19 mouse cellular contexts compared by ENCODE assay signal in the genomic region with DNA sequence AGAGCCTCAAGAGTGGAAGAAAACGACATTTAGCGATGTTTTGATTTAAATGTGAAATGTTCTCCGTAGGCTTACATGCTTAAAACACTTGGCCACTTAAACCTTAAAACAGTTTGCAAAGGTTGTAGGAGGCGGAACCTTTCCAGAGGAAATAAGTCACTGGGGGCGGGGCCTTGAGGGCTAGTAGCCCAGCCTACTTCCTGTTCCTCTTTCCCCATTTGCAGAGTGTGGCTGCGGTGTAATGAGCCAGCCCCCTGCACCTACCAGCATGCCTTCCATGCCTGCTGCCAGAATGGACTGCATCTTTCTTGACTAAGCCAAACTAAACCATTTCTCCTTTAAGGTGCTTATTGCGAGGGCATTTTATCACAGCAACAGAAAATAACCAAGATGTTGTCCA.
A peak's percentile ranks its signal among the peaks of the same experiment; 100 is the strongest.
DNase-seq lines count a peak whose midpoint lies in the region; TF ChIP-seq lines count a peak whose summit lies in the region.
"Had no signal": no experiment of that assay in that cellular context is flagged by ENCODE, and none has a peak within 500 bp of the region (broad histone marks: within the 10 kb centered on the region; RNA-seq: fewer than 3 reads in every experiment).

No protein-coding gene starts in this region.

- no peak overlapping the region for H3K9ac ChIP-seq in MEL (ENCODE audit: control insufficient read depth, low read depth, low read length, poor library complexity, severe bottlenecking)
- H3K9ac ChIP-seq: embryonic facial prominence, embryonic 15.5 days; forebrain, postnatal 0 days; heart, embryonic 13.5 days had no signal

- no peaks in the 10 kb centered on the region for H3K9me3 ChIP-seq in MEL (replicated peaks; ENCODE audit: insufficient read depth, low read length)
- H3K9me3 ChIP-seq in hindbrain, embryonic 10.5 days, result no peaks in the 10 kb centered on the region
- H3K9me3 ChIP-seq: embryonic facial prominence, embryonic 15.5 days; heart, embryonic 13.5 days; limb, embryonic 10.5 days had no signal

- no peak for TF ChIP-seq EP300 in MEL (IDR thresholded peaks at IDR 0.05; ENCODE audit: low read depth in 1 of 2, low read length in 2 of 2)

- TF ChIP-seq POLR2A in MEL (IDR thresholded peaks at IDR 0.05; ENCODE audit: control insufficient read depth in 1 of 2, insufficient read depth in 1 of 2, low read depth in 1 of 2, low read length in 2 of 2, poor library complexity in 1 of 2), result no peak

- TF ChIP-seq RAD21 in MEL (IDR thresholded peaks at IDR 0.05; ENCODE audit: low read depth, low read length), result no peak

- no peaks in the 10 kb centered on the region for H3K36me3 ChIP-seq in MEL (ENCODE audit: control insufficient read depth in 1 of 2, insufficient read depth in 2 of 2, low read length in 2 of 2)
- H3K36me3 ChIP-seq in hindbrain, embryonic 10.5 days, result no peaks in the 10 kb centered on the region
- H3K36me3 ChIP-seq: embryonic facial prominence, embryonic 15.5 days; heart, embryonic 13.5 days; limb, embryonic 10.5 days had no signal

- TF ChIP-seq CTCF in MEL (IDR thresholded peaks at IDR 0.05 in 2 of 3, conservative IDR thresholded peaks at IDR 0.05 in 1 of 3; ENCODE audit: control insufficient read depth in 1 of 3, insufficient read depth in 1 of 3, low read depth in 2 of 3, low read length in 3 of 3, poor library complexity in 1 of 3, severe bottlenecking in 1 of 3), result no peak

- H3K27ac ChIP-seq in MEL (ENCODE audit: control insufficient read depth, low read depth, low read length), result no peak overlapping the region
- H3K27ac ChIP-seq in hindbrain, embryonic 10.5 days, result no peak overlapping the region
- H3K27ac ChIP-seq: embryonic facial prominence, embryonic 15.5 days; heart, embryonic 13.5 days; limb, embryonic 10.5 days had no signal

- H3K27me3 ChIP-seq in MEL (ENCODE audit: control insufficient read depth in 1 of 2, insufficient read depth in 2 of 2, low read length in 2 of 2), result no peaks in the 10 kb centered on the region
- H3K27me3 ChIP-seq in hindbrain, embryonic 10.5 days (ENCODE audit: insufficient read depth, poor library complexity, severe bottlenecking), result no peaks in the 10 kb centered on the region
- H3K27me3 ChIP-seq: embryonic facial prominence, embryonic 15.5 days; heart, embryonic 13.5 days had no signal

- no peaks in the 10 kb centered on the region for H3K79me2 ChIP-seq in MEL (ENCODE audit: control insufficient read depth, insufficient read depth, low read length, poor library complexity)

- H3K4me3 ChIP-seq in MEL (ENCODE audit: control insufficient read depth in 1 of 2, insufficient read depth in 1 of 2, low read depth in 2 of 2, low read length in 2 of 2), result no peak overlapping the region
- no peak overlapping the region for H3K4me3 ChIP-seq in hindbrain, embryonic 10.5 days
- H3K4me3 ChIP-seq: embryonic facial prominence, embryonic 15.5 days; heart, embryonic 13.5 days; limb, embryonic 10.5 days had no signal

- WGBS in hindbrain, embryonic 10.5 days, result 89% methylated on average over 7 of the region's 7 CpGs

- H3K4me1 ChIP-seq in MEL (ENCODE audit: control insufficient read depth in 1 of 2, insufficient read depth in 2 of 2, low read length in 2 of 2), result no peaks in the 10 kb centered on the region
- H3K4me1 ChIP-seq in hindbrain, embryonic 10.5 days (replicated peaks), result 0 out of 2 replicates have a peak, but pooled peaks cover 6% of the 10 kb centered on the region
- H3K4me1 ChIP-seq: embryonic facial prominence, embryonic 15.5 days had no signal

- peak; percentile 4 for DNase-seq in thymus, postnatal 14 days
- no peak for DNase-seq in thymus, adult 18-20 months
- DNase-seq in MEL (ENCODE audit: low read depth, low spot score), result peak; percentile 11
- peak; percentile 9 for DNase-seq in induced T-regulatory cell, adult 2 months (ENCODE audit: low read depth)
- no peak for DNase-seq in ovary, postnatal 10 days (ENCODE audit: low spot score)
- DNase-seq in hindbrain, embryonic 10.5 days (ENCODE audit: low spot score), result no peak
- DNase-seq in kidney, postnatal 14 days, result no peak
- DNase-seq: adrenal gland, adult 2 months; cerebellum, adult 9-11 months; forebrain, postnatal 0 days; heart, postnatal 36 days; kidney, adult 2 months; kidney, postnatal 36 days; layer of hippocampus, adult 9-11 months; lung, adult 2 months; right cerebral cortex, adult 18-20 months had no signal

TF ChIP-seq in MEL, 35 proteins besides CTCF, POLR2A, EP300 and RAD21:
- no peak for TF ChIP-seq BHLHE40 (IDR thresholded peaks at IDR 0.05; ENCODE audit: borderline replicate concordance, low read depth, low read length)
- no peak for TF ChIP-seq SIN3A (IDR thresholded peaks at IDR 0.05; ENCODE audit: low read length)

Comparison
In these comparisons a context has a peak if more than half of its experiments do, and no peak if none do; other contexts are left out.
1. DNase-seq: peak in thymus, postnatal 14 days (single experiment), MEL (single experiment) and induced T-regulatory cell, adult 2 months (single experiment); none in thymus, adult 18-20 months (0 of 2), ovary, postnatal 10 days (single experiment), hindbrain, embryonic 10.5 days (single experiment) and kidney, postnatal 14 days (single experiment).